Mouse (Mus musculus) MEL (cell line): ENCODE results near the gene Cct6b.

Experiments used
- E2F4 ChIP-seq: IDR thresholded peaks from 2 replicates; pipeline ENCODE4 v1.6.1; 2011; ENCODE audit warnings: low read depth, low read length, improper control_type of control experiment, borderline replicate concordance
- MEF2A ChIP-seq: IDR thresholded peaks from 2 replicates; pipeline ENCODE4 v1.6.1; 2014; ENCODE audit warnings: low read depth, mild to moderate bottlenecking, inconsistent platforms, low read length, improper control_type of control experiment; ENCODE audit not compliant: poor library complexity, insufficient replicate concordance, severe bottlenecking; ENCODE audit errors: extremely low read depth

DNA sequence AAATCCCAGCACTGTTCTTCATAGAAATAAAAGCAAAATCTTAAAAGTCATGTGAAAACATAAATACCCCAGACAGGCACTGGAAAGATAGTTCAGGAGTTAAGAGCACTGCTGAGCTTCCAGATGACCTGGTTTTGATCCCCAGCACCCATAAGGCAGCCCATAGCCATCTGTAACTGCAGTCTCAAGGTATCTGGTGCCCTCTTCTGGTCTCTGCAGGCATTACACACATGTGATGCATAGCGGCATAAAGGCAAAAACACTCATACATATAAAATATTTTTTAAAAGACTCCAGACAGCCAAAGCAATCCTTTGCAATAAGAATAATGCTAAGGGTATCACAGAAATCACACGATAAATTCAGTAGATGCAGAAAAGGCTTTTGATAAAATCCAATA lies 37.3 kb downstream of the Cct6b start:
- no peak for TF ChIP-seq E2F4
- no peak for TF ChIP-seq MEF2A
